8 mouse cellular contexts compared by ENCODE assay signal in genomic region chr12:112693185-112694126, GRCm38 (mm10). TPM values are rescaled to one million over a fixed set of nuclear protein-coding genes. Genes with fewer than 3 reads are reported as not detected.
DNase-seq lines count a peak whose midpoint lies in the region; ATAC-seq and TF ChIP-seq lines count a peak whose summit lies in the region.

No protein-coding gene starts in this region.

- H3K36me3 ChIP-seq in hindbrain, embryonic 11.5 days (ENCODE audit: control insufficient read depth, insufficient read depth, low read length) = no peaks in the 10 kb centered on the region
- no peaks in the 10 kb centered on the region for H3K36me3 ChIP-seq in lung, postnatal 0 days (ENCODE audit: insufficient read depth, low read length)

- TF ChIP-seq EP300 in lung, postnatal 0 days (IDR thresholded peaks at IDR 0.05) = no peak

- no peaks in the 10 kb centered on the region for H3K9me3 ChIP-seq in hindbrain, embryonic 11.5 days (ENCODE audit: control insufficient read depth, low read length)
- H3K9me3 ChIP-seq in lung, postnatal 0 days (ENCODE audit: low read length) = no peaks in the 10 kb centered on the region

- H3K9ac ChIP-seq in hindbrain, embryonic 11.5 days (ENCODE audit: low read depth, low read length) = peak overlapping the region; percentile 88
- peak overlapping the region; percentile 91 for H3K9ac ChIP-seq in lung, postnatal 0 days (replicated peaks; ENCODE audit: low read depth)

- 3% methylated on average over 54 of the region's 54 CpGs for WGBS in hindbrain, embryonic 11.5 days
- WGBS in lung, postnatal 0 days = 4% methylated on average over 54 of the region's 54 CpGs

- DNase-seq in NIH3T3 (ENCODE audit: low read depth) = peak; percentile 98
- peak; percentile 95 for DNase-seq in cerebellum, adult 9-11 months
- peak; percentile 84 to 95 for DNase-seq in frontal cortex, adult 2 months (ENCODE audit: extremely low spot score in 1 of 2, low spot score in 1 of 2)
- peak; percentile 98 for DNase-seq in hindbrain, embryonic 11.5 days (ENCODE audit: low spot score)
- DNase-seq in layer of hippocampus, postnatal 10 days (ENCODE audit: low spot score in 2 of 2) = peak; percentile 94 to 97
- peak; percentile 96 for DNase-seq in lung, postnatal 0 days (ENCODE audit: low spot score)
- DNase-seq in ovary, postnatal 10 days (ENCODE audit: low spot score) = peak; percentile 91
- peak; percentile 92 for DNase-seq in thymus, postnatal 0 days (ENCODE audit: low spot score)

- H3K4me3 ChIP-seq in hindbrain, embryonic 11.5 days (ENCODE audit: low read depth, low read length) = peak overlapping the region; percentile 62
- peak overlapping the region; percentile 69 for H3K4me3 ChIP-seq in lung, postnatal 0 days (ENCODE audit: low read depth, low read length)

- H3K4me2 ChIP-seq in hindbrain, embryonic 11.5 days (replicated peaks; ENCODE audit: low read depth, low read length) = peak overlapping the region; percentile 83
- peak overlapping the region; percentile 86 for H3K4me2 ChIP-seq in lung, postnatal 0 days (replicated peaks; ENCODE audit: low read depth, low read length)

- ATAC-seq in hindbrain, embryonic 11.5 days (ENCODE audit: low FRiP score) = peak; percentile 96
- ATAC-seq in lung, postnatal 0 days = peak; percentile 99

- TF ChIP-seq CTCF in lung, postnatal 0 days (IDR thresholded peaks at IDR 0.05) = no peak

- H3K4me1 ChIP-seq in hindbrain, embryonic 11.5 days (replicated peaks; ENCODE audit: control insufficient read depth, insufficient read depth, low read length) = peaks cover 3% of the 10 kb centered on the region; the same call in 1 of the 2 replicates
- peaks cover 12% of the 10 kb centered on the region; the same call in 1 of the 2 replicates for H3K4me1 ChIP-seq in lung, postnatal 0 days (ENCODE audit: insufficient read depth, low read depth, low read length)

- peak overlapping the region; percentile 79 for H3K27ac ChIP-seq in hindbrain, embryonic 11.5 days (ENCODE audit: low read depth, low read length)
- peak overlapping the region; percentile 84 for H3K27ac ChIP-seq in lung, postnatal 0 days (ENCODE audit: low read length)

- no peaks in the 10 kb centered on the region; the same call in 1 of the 2 replicates for H3K27me3 ChIP-seq in hindbrain, embryonic 11.5 days (ENCODE audit: control insufficient read depth, insufficient read depth, low read length)
- H3K27me3 ChIP-seq in lung, postnatal 0 days (replicated peaks; ENCODE audit: insufficient read depth, low read length) = no peaks in the 10 kb centered on the region

RNA-seq across cellular contexts. Expression of gene Zbtb42, which starts 14.8 kb away (rescaled TPM):
- polyA plus RNA-seq in frontal cortex, adult 2 months (2012; rRNA removed) = 0.90 and 1.4 TPM in 2 replicates
- polyA plus RNA-seq in hindbrain, embryonic 11.5 days (2014; fragmentation: Nextera tagmentation; extraction: Ambion mirVana) = 4.3 and 7.0 TPM in 2 replicates
- total RNA-seq in layer of hippocampus, postnatal 10 days (2021) = under 1 TPM; 0.33 to 0.80 TPM
- polyA plus RNA-seq in lung, postnatal 0 days (2015; fragmentation: Nextera tagmentation; extraction: Ambion mirVana) = 14.0 and 14.6 TPM in 2 replicates
- 2.6 and 2.8 TPM in 2 replicates for polyA plus RNA-seq in thymus, postnatal 0 days (2015; fragmentation: Nextera tagmentation; extraction: Ambion mirVana)

RNA-seq across cellular contexts. Expression of gene Akt1, which starts 18.8 kb away (rescaled TPM):
- 174 and 175 TPM in 2 replicates for polyA plus RNA-seq in frontal cortex, adult 2 months (2012; rRNA removed)
- 50.8 and 76.5 TPM in 2 replicates for polyA plus RNA-seq in hindbrain, embryonic 11.5 days (2014; fragmentation: Nextera tagmentation; extraction: Ambion mirVana)
- total RNA-seq in layer of hippocampus, postnatal 10 days (2021) = 100 to 1,000 TPM; 182 to 185 TPM
- 78.8 and 91.3 TPM in 2 replicates for polyA plus RNA-seq in lung, postnatal 0 days (2015; fragmentation: Nextera tagmentation; extraction: Ambion mirVana)
- 60.8 and 80.4 TPM in 2 replicates for polyA plus RNA-seq in thymus, postnatal 0 days (2015; fragmentation: Nextera tagmentation; extraction: Ambion mirVana)

RNA-seq across cellular contexts. Expression of gene Cep170b, which starts 26.8 kb away (rescaled TPM):
- 107 and 119 TPM in 2 replicates for polyA plus RNA-seq in frontal cortex, adult 2 months (2012; rRNA removed)
- polyA plus RNA-seq in hindbrain, embryonic 11.5 days (2014; fragmentation: Nextera tagmentation; extraction: Ambion mirVana) = 8.5 and 8.7 TPM in 2 replicates
- 100 to 1,000 TPM; 180 to 199 TPM for total RNA-seq in layer of hippocampus, postnatal 10 days (2021)
- polyA plus RNA-seq in lung, postnatal 0 days (2015; fragmentation: Nextera tagmentation; extraction: Ambion mirVana) = 17.5 and 20.8 TPM in 2 replicates
- 4.3 and 4.9 TPM in 2 replicates for polyA plus RNA-seq in thymus, postnatal 0 days (2015; fragmentation: Nextera tagmentation; extraction: Ambion mirVana)

RNA-seq across cellular contexts. Expression of gene Siva1, which starts 49.0 kb away (rescaled TPM):
- 24.4 and 30.2 TPM in 2 replicates for polyA plus RNA-seq in frontal cortex, adult 2 months (2012; rRNA removed)
- 178 and 182 TPM in 2 replicates for polyA plus RNA-seq in hindbrain, embryonic 11.5 days (2014; fragmentation: Nextera tagmentation; extraction: Ambion mirVana)
- total RNA-seq in layer of hippocampus, postnatal 10 days (2021) = 10 to 100 TPM; 17.0 to 19.5 TPM
- polyA plus RNA-seq in lung, postnatal 0 days (2015; fragmentation: Nextera tagmentation; extraction: Ambion mirVana) = 130 and 152 TPM in 2 replicates
- polyA plus RNA-seq in thymus, postnatal 0 days (2015; fragmentation: Nextera tagmentation; extraction: Ambion mirVana) = 174 and 203 TPM in 2 replicates

Comparison
In these comparisons a context has a peak if more than half of its experiments do, and no peak if none do; other contexts are left out.
1. Peak in every context shown above with its lines: DNase-seq, ATAC-seq, H3K4me3 ChIP-seq and H3K27ac ChIP-seq.